Mouse (Mus musculus) lung, embryonic 16.5 days (tissue): ENCODE measurements at regions not wholly inside any gene's neighbourhood (a gene's known extent, or its start where the extent isn't known, plus 50 kb on each side); places are given as distances from the start of the nearest gene placed in this dataset.

Experiments
- ATAC-seq: fragments of 200-750 bp; cut with Nextera tagmentation; 2 replicates; pipeline ENCODE4 v1.8.0; 2017; ENCODE audit warnings: low read depth, mild to moderate bottlenecking, moderate library complexity
- H3K27ac ChIP-seq: fragments of 300-500 bp; sonication (generic); 2 replicates; pipeline ENCODE4 v1.5.1; 2014; ENCODE audit warnings: mild to moderate bottlenecking, control low read depth, low read length
- H3K27me3 ChIP-seq: fragments of 300-500 bp; sonication (generic); 2 replicates; pipeline ENCODE4 v1.6.1; 2014; ENCODE audit warnings: low read depth, low read length, mixed read lengths; ENCODE audit not compliant: control insufficient read depth, insufficient read depth
- H3K36me3 ChIP-seq: fragments of 300-500 bp; sonication (generic); 2 replicates; pipeline ENCODE4 v1.6.1; 2014; ENCODE audit warnings: low read length; ENCODE audit not compliant: control insufficient read depth, insufficient read depth
- H3K4me1 ChIP-seq: fragments of 300-500 bp; sonication (generic); replicated peaks from 2 replicates; pipeline ENCODE4 v1.6.1; 2014; ENCODE audit warnings: low read length, mixed read lengths; ENCODE audit not compliant: control insufficient read depth, insufficient read depth
- H3K4me2 ChIP-seq: fragments of 300-500 bp; sonication (generic); 2 replicates; pipeline ENCODE4 v1.6.1; 2014; ENCODE audit warnings: low read depth, low read length, control low read depth
- H3K4me3 ChIP-seq: fragments of 300-500 bp; sonication (generic); 2 replicates; pipeline ENCODE4 v1.5.1; 2014; ENCODE audit warnings: mild to moderate bottlenecking, low read length, control low read depth
- H3K9ac ChIP-seq: fragments of 300-500 bp; sonication (generic); 2 replicates; pipeline ENCODE4 v1.6.1; 2014; ENCODE audit warnings: low read length, control low read depth
- H3K9me3 ChIP-seq: fragments of 300-500 bp; sonication (generic); 2 replicates; pipeline ENCODE4 v1.6.1; 2016; ENCODE audit warnings: low read length; ENCODE audit not compliant: control insufficient read depth
- WGBS: fragments of 180-500 bp; shearing (Covaris S2); extraction: QIAGEN DNeasy Blood & Tissue Kit; methylation state at CpG from one replicate; pipeline ENCODE4 v1.1.7; 2014; 5-methylcytosine and 5-hydroxymethylcytosine counted together

- Histone ChIP-seq H3K4me3 (no peak overlapping the region), H3K36me3 (no peaks in the 10 kb centered on the region), H3K27me3 (no peaks in the 10 kb centered on the region), H3K9me3 (no peaks in the 10 kb centered on the region), H3K9ac (no peak overlapping the region), H3K4me1 (no peaks in the 10 kb centered on the region), H3K4me2 (no peak overlapping the region), H3K27ac (no peak overlapping the region)
- no peak for ATAC-seq
- WGBS: 75% methylated on average over 4 of the region's 4 CpGs
Measured at GRCm38 (mm10) chr8:87046590-87046989, 161.5 kb upstream of the N4bp1 start.

- H3K4me1 ChIP-seq: peaks cover 3% of the 10 kb centered on the region; the same call in 1 of the 2 replicates
- H3K9ac ChIP-seq: no peak overlapping the region
- no peak for ATAC-seq
- H3K27ac ChIP-seq: no peak overlapping the region
- WGBS: 65% methylated on average over 5 of the region's 5 CpGs
- H3K9me3 ChIP-seq: no peaks in the 10 kb centered on the region
- H3K4me3 ChIP-seq: no peak overlapping the region
- H3K4me2 ChIP-seq: no peak overlapping the region
- H3K36me3 ChIP-seq: no peaks in the 10 kb centered on the region
- H3K27me3 ChIP-seq: peaks cover 5% of the 10 kb centered on the region; the same call in 1 of the 2 replicates
Measured at GRCm38 (mm10) chr8:87043016-87043415, 158.0 kb upstream of the N4bp1 start.

- 3% methylated on average over 44 of the region's 48 CpGs for WGBS
- ATAC-seq: 0 out of 2 replicates have a peak, but pooled peaks have one; percentile 26
- Histone ChIP-seq H3K4me1 (peaks cover 7% of the 10 kb centered on the region; the same call in 1 of the 2 replicates), H3K27ac (no peak overlapping the region), H3K9ac (peak overlapping the region; percentile 49; the same call in 1 of the 2 replicates), H3K27me3 (peaks cover 8% of the 10 kb centered on the region; the same call in 1 of the 2 replicates), H3K36me3 (no peaks in the 10 kb centered on the region), H3K9me3 (no peaks in the 10 kb centered on the region), H3K4me3 (peak overlapping the region; percentile 35), H3K4me2 (peak overlapping the region; percentile 63)
Measured at GRCm38 (mm10) chr8:87037620-87038380, 152.7 kb upstream of the N4bp1 start.

- 88% methylated on average over 10 of the region's 10 CpGs for whole genome bisulfite sequencing
- H3K27ac ChIP-seq: no peak overlapping the region
- peaks cover 8% of the 10 kb centered on the region; the same call in 1 of the 2 replicates for H3K27me3 ChIP-seq
- H3K9me3 ChIP-seq: no peaks in the 10 kb centered on the region
- H3K9ac ChIP-seq: no peak overlapping the region
- no peak for ATAC-seq
- no peak overlapping the region for H3K4me3 ChIP-seq
- no peaks in the 10 kb centered on the region for H3K36me3 ChIP-seq
- peaks cover 7% of the 10 kb centered on the region; the same call in 1 of the 2 replicates for H3K4me1 ChIP-seq
- no peak overlapping the region for H3K4me2 ChIP-seq
Measured at GRCm38 (mm10) chr8:87035996-87036395, 150.9 kb upstream of the N4bp1 start.

DNA sequence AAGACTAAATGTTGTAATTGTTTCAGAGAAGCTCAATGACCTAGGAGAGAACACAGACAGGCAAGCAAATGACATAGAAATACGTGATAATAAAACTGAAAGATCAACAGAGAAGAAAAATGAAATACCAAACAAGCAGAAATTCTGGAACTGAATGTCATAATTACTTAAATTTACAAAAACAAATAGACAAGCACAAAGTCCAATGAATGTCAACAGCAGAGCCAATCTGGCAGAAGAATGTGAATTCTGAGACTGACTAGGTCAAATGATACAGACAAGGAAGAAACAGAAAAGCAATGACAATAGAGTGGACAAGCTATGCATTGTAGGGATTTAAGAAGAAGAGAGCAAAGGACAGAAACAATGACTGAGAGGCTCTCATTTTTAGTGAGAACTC is 143.1 kb upstream of the N4bp1 start:
- no peaks in the 10 kb centered on the region for H3K36me3 ChIP-seq
- H3K4me1 ChIP-seq: no peaks in the 10 kb centered on the region
- H3K9me3 ChIP-seq: no peaks in the 10 kb centered on the region
- no peaks in the 10 kb centered on the region for H3K27me3 ChIP-seq
- H3K27ac ChIP-seq: no peak overlapping the region
- no peak overlapping the region for H3K4me3 ChIP-seq
- H3K4me2 ChIP-seq: no peak overlapping the region
- no peak overlapping the region for H3K9ac ChIP-seq
- ATAC-seq: no peak
- 55% methylated on average over 1 of the region's 1 CpGs for WGBS

- H3K36me3 ChIP-seq: no peaks in the 10 kb centered on the region
- H3K27me3 ChIP-seq: no peaks in the 10 kb centered on the region
- H3K9me3 ChIP-seq: no peaks in the 10 kb centered on the region
- H3K4me3 ChIP-seq: no peak overlapping the region
- H3K4me2 ChIP-seq: no peak overlapping the region
- no peak overlapping the region for H3K9ac ChIP-seq
- 43% methylated on average over 1 of the region's 1 CpGs for WGBS
- no peak overlapping the region for H3K27ac ChIP-seq
- no peaks in the 10 kb centered on the region for H3K4me1 ChIP-seq
- no peak for ATAC-seq
Measured at GRCm38 (mm10) chr8:87025946-87026345, 140.9 kb upstream of the N4bp1 start.

DNA sequence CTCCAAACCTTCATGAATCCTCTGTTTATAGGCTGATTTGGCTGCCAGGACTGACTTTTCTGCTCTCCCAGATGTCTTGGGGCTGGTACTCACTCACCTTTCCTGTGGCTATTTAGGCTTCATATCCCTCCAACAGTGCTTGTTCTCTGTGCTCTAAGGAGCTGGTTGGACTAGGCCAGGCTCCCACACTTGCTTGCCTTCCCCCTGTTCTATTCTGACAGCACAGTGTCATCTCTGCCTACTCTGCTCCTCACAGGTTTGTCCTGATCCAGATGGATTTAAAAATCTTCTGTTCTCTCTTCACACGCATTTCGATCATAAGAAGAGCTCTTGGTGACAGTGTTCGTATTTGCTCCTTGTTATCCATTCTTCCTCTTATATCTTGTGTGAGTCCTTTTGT is 134.7 kb upstream of the N4bp1 start:
- WGBS: 89% methylated on average over 3 of the region's 3 CpGs

GRCm38 (mm10) chr8:86975546-86975945 is 90.5 kb upstream of the N4bp1 start:
- ATAC-seq: no peak
- H3K36me3 ChIP-seq: no peaks in the 10 kb centered on the region
- no peaks in the 10 kb centered on the region for H3K9me3 ChIP-seq
- no peaks in the 10 kb centered on the region for H3K27me3 ChIP-seq
- 86% methylated on average over 1 of the region's 1 CpGs for WGBS
- no peaks in the 10 kb centered on the region for H3K4me1 ChIP-seq
- H3K9ac ChIP-seq: no peak overlapping the region
- no peak overlapping the region for H3K4me2 ChIP-seq
- no peak overlapping the region for H3K4me3 ChIP-seq
- no peak overlapping the region for H3K27ac ChIP-seq

More for the DNA sequence above, 134.7 kb upstream of the N4bp1 start:
- no peak for ATAC-seq
- H3K4me1 ChIP-seq: no peaks in the 10 kb centered on the region
- H3K36me3 ChIP-seq: no peaks in the 10 kb centered on the region
- no peaks in the 10 kb centered on the region for H3K9me3 ChIP-seq
- H3K27me3 ChIP-seq: no peaks in the 10 kb centered on the region
- no peak overlapping the region for H3K27ac ChIP-seq
- no peak overlapping the region for H3K4me3 ChIP-seq
- H3K9ac ChIP-seq: no peak overlapping the region
- H3K4me2 ChIP-seq: no peak overlapping the region

GRCm38 (mm10) chr8:86971736-86972135 is 86.7 kb upstream of the N4bp1 start:
- no peak for ATAC-seq
- Histone ChIP-seq H3K4me1 (no peaks in the 10 kb centered on the region), H3K4me3 (no peak overlapping the region), H3K27ac (no peak overlapping the region), H3K36me3 (no peaks in the 10 kb centered on the region), H3K27me3 (no peaks in the 10 kb centered on the region), H3K9ac (no peak overlapping the region), H3K4me2 (no peak overlapping the region), H3K9me3 (no peaks in the 10 kb centered on the region)
- WGBS: 84% methylated on average over 3 of the region's 3 CpGs
